Mouse (Mus musculus) forebrain, embryonic 14.5 days (tissue): ENCODE measurements around the gene Rtkn. TPM values are rescaled to one million over a fixed set of nuclear protein-coding genes. Genes with fewer than 3 reads are reported as not detected.

Source experiments
- ATAC-seq: fragments of 200-750 bp; cut with Nextera tagmentation; 2 replicates; pipeline ENCODE4 v1.8.0; 2017; ENCODE audit warnings: mild to moderate bottlenecking, moderate library complexity
- DNase-seq: peaks from one replicate; pipeline ENCODE4 v3.0.0-alpha.2; 2015; ENCODE audit warnings: low spot score
- H3K27ac ChIP-seq: fragments of 300-500 bp; sonication (generic); 2 replicates; pipeline ENCODE4 v1.5.1; 2014; ENCODE audit warnings: low read depth, mild to moderate bottlenecking, control low read depth, low read length, moderate library complexity
- H3K27me3 ChIP-seq: fragments of 300-500 bp; sonication (generic); replicated peaks from 2 replicates; pipeline ENCODE4 v1.6.1; 2014; ENCODE audit warnings: low read length, control low read depth, mixed read lengths; ENCODE audit not compliant: control insufficient read depth, insufficient read depth
- H3K36me3 ChIP-seq: fragments of 300-500 bp; sonication (generic); 2 replicates; pipeline ENCODE4 v1.6.1; 2014; ENCODE audit warnings: low read length, control low read depth; ENCODE audit not compliant: control insufficient read depth, insufficient read depth
- H3K4me1 ChIP-seq: fragments of 300-500 bp; sonication (generic); 2 replicates; pipeline ENCODE4 v1.6.1; 2014; ENCODE audit warnings: antibody characterized with exemption, low read length, control low read depth; ENCODE audit not compliant: control insufficient read depth, insufficient read depth
- H3K4me2 ChIP-seq: fragments of 300-500 bp; sonication (generic); 2 replicates; pipeline ENCODE4 v1.6.1; 2014; ENCODE audit warnings: mild to moderate bottlenecking, control low read depth, low read length
- H3K4me3 ChIP-seq: fragments of 300-500 bp; sonication (generic); 2 replicates; pipeline ENCODE4 v1.5.1; 2014; ENCODE audit warnings: low read depth, low read length, control low read depth
- H3K9ac ChIP-seq: fragments of 300-500 bp; sonication (generic); 2 replicates; pipeline ENCODE4 v1.6.1; 2014; ENCODE audit warnings: mild to moderate bottlenecking, low read length, control low read depth, moderate library complexity
- H3K9me3 ChIP-seq: fragments of 300-500 bp; sonication (generic); replicated peaks from 2 replicates; pipeline ENCODE4 v1.6.1; 2016; ENCODE audit warnings: low read length, control low read depth, mixed read lengths; ENCODE audit not compliant: control insufficient read depth
- WGBS: fragments of 180-500 bp; shearing (Covaris S2); extraction: QIAGEN DNeasy Blood & Tissue Kit; methylation state at CpG from one replicate; pipeline ENCODE4 v1.1.7; 2014; 5-methylcytosine and 5-hydroxymethylcytosine counted together
- polyA plus RNA-seq: library from polyadenylated mRNA; unstranded; fragments of >200 nt; fragmentation: Nextera tagmentation; extraction: Ambion mirVana; gene quantifications from 2 replicates; pipeline ENCODE4 v1.2.1, GENCODE M21; 2014

The Rtkn gene
- polyA plus RNA-seq, 1 experiment from 2014 or later = 4.8 TPM

- DNase-seq = no peak
- 86% methylated on average over 5 of the region's 5 CpGs for WGBS
- H3K27ac ChIP-seq = no peak overlapping the region
- no peak overlapping the region for H3K9ac ChIP-seq
- no peak overlapping the region for H3K4me3 ChIP-seq
- no peaks in the 10 kb centered on the region for H3K9me3 ChIP-seq
- H3K4me2 ChIP-seq = peak overlapping the region; percentile 30
- H3K4me1 ChIP-seq = peaks cover 9% of the 10 kb centered on the region; the same call in 1 of the 2 replicates
- no peak for ATAC-seq
- H3K36me3 ChIP-seq = no peaks in the 10 kb centered on the region; the same call in 1 of the 2 replicates
- no peaks in the 10 kb centered on the region for H3K27me3 ChIP-seq
These were observed 35.8 kb downstream of the Rtkn start for GRCm38 (mm10) chr6:83171063-83171462.

- ATAC-seq (peak; percentile 55; the same call in 1 of the 2 replicates), DNase-seq (peak; percentile 41)
- H3K4me1 ChIP-seq = no peaks in the 10 kb centered on the region
- H3K9me3 ChIP-seq = no peaks in the 10 kb centered on the region
- no peaks in the 10 kb centered on the region; the same call in 1 of the 2 replicates for H3K36me3 ChIP-seq
- 60% methylated on average over 9 of the region's 9 CpGs for WGBS
- H3K9ac ChIP-seq = peak overlapping the region; percentile 48
- peak overlapping the region; percentile 12 for H3K4me3 ChIP-seq
- peak overlapping the region; percentile 22; the same call in 1 of the 2 replicates for H3K27ac ChIP-seq
- H3K27me3 ChIP-seq = no peaks in the 10 kb centered on the region
- H3K4me2 ChIP-seq = peak overlapping the region; percentile 30
These were observed 37.1 kb downstream of the Rtkn start for GRCm38 (mm10) chr6:83172240-83172920.

- Histone ChIP-seq H3K9ac (no peak overlapping the region), H3K27me3 (no peaks in the 10 kb centered on the region), H3K27ac (no peak overlapping the region), H3K4me1 (peaks cover 10% of the 10 kb centered on the region; the same call in 1 of the 2 replicates), H3K4me3 (no peak overlapping the region), H3K36me3 (no peaks in the 10 kb centered on the region; the same call in 1 of the 2 replicates), H3K4me2 (no peak overlapping the region), H3K9me3 (no peaks in the 10 kb centered on the region)
- WGBS = 83% methylated on average over 8 of the region's 8 CpGs
- DNase-seq = no peak
- ATAC-seq = no peak
These were observed 40.7 kb downstream of the Rtkn start for GRCm38 (mm10) chr6:83175996-83176395.

- ATAC-seq (peak; percentile 85), DNase-seq (peak; percentile 79)
- Histone ChIP-seq H3K27ac (no peak overlapping the region), H3K4me3 (peak overlapping the region; percentile 28), H3K4me1 (peaks cover 10% of the 10 kb centered on the region; the same call in 1 of the 2 replicates), H3K27me3 (no peaks in the 10 kb centered on the region), H3K4me2 (peak overlapping the region; percentile 55), H3K9ac (peak overlapping the region; percentile 60), H3K36me3 (peaks cover 21% of the 10 kb centered on the region), H3K9me3 (no peaks in the 10 kb centered on the region)
- WGBS = 13% methylated on average over 12 of the region's 12 CpGs
These were observed 44.3 kb downstream of the Rtkn start for GRCm38 (mm10) chr6:83179390-83180117.

DNA sequence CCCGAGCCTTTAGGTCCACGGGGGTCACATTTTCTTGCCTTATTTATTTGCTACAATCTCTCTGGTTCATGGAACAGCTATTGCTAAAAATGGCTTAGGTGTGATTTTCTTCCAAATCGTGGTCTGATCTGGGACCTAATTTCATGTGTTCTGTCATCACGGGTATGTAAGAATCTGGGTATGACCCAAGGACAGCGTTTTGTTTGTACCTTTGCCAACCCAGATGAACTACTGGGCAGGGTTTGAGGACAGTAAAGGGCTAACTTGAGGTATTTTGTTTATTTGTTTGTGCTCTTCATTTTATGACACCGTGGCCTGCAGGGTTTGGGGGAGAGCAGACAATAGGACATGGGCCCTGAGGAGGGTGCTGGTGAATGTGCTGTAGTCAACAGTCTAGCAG lies 45.3 kb downstream of the Rtkn start:
- no peak overlapping the region; the same call in 1 of the 2 replicates for H3K4me2 ChIP-seq
- H3K27me3 ChIP-seq = no peaks in the 10 kb centered on the region
- DNase-seq (no peak), ATAC-seq (no peak)
- peaks cover 26% of the 10 kb centered on the region for H3K36me3 ChIP-seq
- no peak overlapping the region for H3K27ac ChIP-seq
- WGBS = 84% methylated on average over 6 of the region's 6 CpGs
- H3K4me1 ChIP-seq = peaks cover 12% of the 10 kb centered on the region; the same call in 1 of the 2 replicates
- no peak overlapping the region for H3K9ac ChIP-seq
- H3K9me3 ChIP-seq = no peaks in the 10 kb centered on the region
- no peak overlapping the region for H3K4me3 ChIP-seq

DNA sequence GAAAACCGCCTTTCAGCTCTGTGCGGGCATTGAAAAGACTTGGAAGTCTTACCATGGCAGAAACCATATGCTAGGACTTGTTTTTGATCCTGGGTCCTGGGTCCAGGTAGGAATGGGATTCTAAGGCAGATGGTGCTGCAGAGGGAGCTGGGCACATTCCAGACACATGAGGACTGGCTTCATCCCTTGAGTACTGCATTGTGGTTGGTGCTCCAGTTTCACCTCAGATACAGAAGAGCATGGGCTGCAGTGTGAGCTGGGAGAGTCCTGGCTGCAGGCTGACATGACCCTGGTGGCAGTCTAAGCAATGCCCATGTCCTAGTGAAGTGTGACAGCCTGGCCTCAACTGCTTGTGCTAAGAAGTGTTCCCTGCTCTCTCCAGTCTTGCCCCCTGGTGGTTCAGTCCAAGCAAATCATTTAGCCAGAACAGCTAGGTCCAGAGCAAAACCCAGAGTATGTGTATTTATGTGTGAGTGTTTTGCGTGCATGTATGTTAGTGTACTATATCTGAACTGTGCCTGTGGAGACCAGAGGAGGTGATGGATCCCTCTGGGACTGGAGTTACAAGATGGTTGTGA lies 49.7 kb downstream of the Rtkn start:
- Histone ChIP-seq H3K4me3 (no peak overlapping the region), H3K9me3 (no peaks in the 10 kb centered on the region), H3K36me3 (peaks cover 45% of the 10 kb centered on the region), H3K27ac (0 out of 2 replicates have a peak overlapping the region, but pooled peaks have one; percentile 83), H3K9ac (no peak overlapping the region), H3K27me3 (no peaks in the 10 kb centered on the region), H3K4me2 (no peak overlapping the region), H3K4me1 (peaks cover 14% of the 10 kb centered on the region)
- DNase-seq = no peak
- no peak for ATAC-seq
- WGBS = 87% methylated on average over 3 of the region's 3 CpGs

DNA sequence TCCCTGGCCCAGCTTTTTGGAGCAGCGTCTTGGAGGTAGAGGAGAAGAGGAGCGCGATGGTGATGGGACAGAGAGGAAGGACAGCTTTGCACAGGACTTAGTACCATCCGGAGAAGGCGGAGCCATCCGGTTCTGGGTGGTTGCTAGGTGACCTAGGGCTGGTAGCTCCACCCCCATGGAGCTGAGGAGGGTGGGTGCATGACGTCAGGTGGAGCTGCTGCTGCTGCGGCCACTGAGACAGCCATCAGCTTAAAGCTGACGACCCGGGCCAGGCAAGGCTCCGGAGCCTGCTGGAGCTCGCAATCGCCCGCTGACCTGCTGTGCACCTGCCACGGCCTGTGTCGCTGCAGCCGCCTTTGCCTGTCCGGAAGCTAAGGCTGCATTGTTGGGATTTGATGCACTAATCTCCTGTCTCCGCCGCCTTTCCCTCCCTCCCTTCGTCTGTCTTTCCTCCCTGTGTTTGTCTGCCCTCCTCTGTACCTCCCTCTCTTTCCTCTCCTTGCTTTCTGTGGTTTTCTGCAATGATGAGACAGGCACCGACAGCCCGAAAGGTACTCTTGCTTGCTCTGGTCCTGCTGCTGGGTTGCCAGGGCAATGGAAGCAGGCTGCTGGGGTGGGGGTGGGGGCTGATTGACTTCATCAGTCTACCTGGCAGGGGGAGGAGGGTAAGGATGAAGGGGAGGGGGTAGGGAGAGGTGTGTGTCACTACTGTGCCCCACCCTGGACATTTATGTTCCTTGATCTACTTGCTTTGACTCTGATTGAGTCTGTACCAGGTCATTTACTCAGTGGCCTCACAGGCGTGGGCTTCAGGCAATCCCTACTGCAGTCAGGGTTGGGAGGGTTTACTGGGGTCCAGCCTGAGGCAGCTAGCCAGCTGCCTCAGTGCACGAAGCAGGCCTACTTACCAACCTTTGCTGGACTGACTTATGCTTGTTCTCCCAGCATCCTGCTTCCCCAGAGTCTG lies 50.9 kb downstream of the Rtkn start:
- H3K27ac ChIP-seq = peak overlapping the region; percentile 83
- H3K4me3 ChIP-seq = peak overlapping the region; percentile 51
- peak; percentile 96 for ATAC-seq
- H3K9me3 ChIP-seq = no peaks in the 10 kb centered on the region
- no peaks in the 10 kb centered on the region for H3K27me3 ChIP-seq
- H3K4me2 ChIP-seq = peak overlapping the region; percentile 60
- peak; percentile 93 for DNase-seq
- peaks cover 58% of the 10 kb centered on the region for H3K36me3 ChIP-seq
- peak overlapping the region; percentile 85 for H3K9ac ChIP-seq
- peaks cover 14% of the 10 kb centered on the region for H3K4me1 ChIP-seq
- 7% methylated on average over 25 of the region's 25 CpGs for WGBS

DNA sequence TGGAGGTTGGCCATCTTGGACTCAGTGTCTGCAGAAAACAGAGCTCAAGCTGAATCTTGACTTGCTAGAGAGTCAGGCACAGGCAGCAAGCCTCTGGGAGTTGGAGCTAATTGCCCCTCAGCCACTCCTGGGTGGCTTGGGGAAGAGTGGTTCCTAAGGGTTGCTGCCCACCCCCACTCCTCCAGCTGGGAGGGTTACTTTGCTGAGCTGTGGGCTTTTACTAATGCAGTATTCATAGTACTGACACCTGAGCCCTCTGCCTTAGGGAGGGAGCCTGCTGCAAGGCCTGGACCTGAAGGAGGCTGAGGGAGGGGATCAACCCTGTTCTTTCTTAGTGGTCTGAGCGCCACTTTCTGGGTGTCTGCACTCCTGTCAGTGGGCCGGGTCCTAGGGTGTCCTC lies 51.7 kb downstream of the Rtkn start:
- Histone ChIP-seq H3K9ac (peak overlapping the region; percentile 85), H3K27me3 (no peaks in the 10 kb centered on the region), H3K36me3 (peaks cover 65% of the 10 kb centered on the region), H3K9me3 (no peaks in the 10 kb centered on the region), H3K4me3 (peak overlapping the region; percentile 51), H3K4me2 (peak overlapping the region; percentile 60), H3K4me1 (peaks cover 14% of the 10 kb centered on the region), H3K27ac (no peak overlapping the region)
- ATAC-seq = no peak
- DNase-seq = no peak
- WGBS = 54% methylated on average over 2 of the region's 2 CpGs
